Mouse (Mus musculus): ENCODE results near the gene Tnrc18. TPM values are rescaled to one million over a fixed set of nuclear protein-coding genes. Genes with fewer than 3 reads are reported as not detected.
A peak's percentile ranks its signal among the peaks of the same experiment; 100 is the strongest.
"Not testable (repeated sequence)": the region's sequence is repeated elsewhere in the genome, so short reads cannot be mapped to it uniquely, and the experiment has no call there.

Tnrc18 gene
- 100 to 1,000 TPM; 112 to 134 (median 116) TPM for total RNA-seq (2022)

DNA sequence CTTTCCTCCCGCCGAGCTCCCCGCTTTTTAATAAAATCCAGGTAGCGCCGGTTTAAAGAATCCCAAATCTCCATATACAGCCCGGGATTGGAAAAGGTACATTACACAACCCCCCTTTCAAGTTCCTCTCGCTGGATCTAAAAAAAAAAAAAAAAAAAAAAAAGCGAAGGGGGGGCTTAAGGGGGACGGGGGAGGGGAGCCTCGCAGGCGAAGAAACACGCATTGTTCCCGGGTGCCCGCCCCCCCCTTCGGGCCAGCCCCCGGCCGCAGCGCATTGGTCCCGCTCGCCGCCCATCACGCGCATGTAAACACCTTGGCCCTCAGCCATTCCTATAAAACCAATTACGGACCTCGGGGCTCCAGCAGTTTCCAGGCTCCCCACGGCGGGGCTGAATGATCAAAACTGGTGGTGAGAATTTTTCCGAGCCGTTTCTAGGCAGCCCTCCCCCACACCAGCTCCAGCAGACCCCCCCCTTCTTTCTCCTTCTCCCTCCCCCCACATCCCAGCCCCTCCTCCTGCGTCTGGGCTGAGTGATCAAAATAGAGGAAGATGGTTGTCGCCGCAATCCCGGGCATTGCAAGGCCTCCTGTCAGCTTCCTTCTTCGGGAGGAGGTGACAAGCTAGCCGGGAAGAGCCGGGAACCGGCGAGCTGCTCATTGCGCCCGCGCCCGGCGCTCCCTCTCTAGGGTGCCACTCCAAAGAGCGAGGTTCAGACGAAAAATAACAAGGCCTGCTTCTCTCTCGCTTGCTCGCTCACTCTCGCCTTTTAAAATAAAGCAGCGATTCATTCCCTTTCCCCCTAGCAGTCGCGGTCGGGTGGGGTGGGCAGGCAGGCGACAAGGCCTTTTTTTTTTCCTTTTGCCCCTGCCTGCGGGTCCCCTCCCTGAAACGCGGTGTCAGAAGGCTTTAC, at the start of gene Tnrc18:
Gene Tnrc18 (minus strand): TSS at position 139 of the 911 bp plus-strand sequence.
- DNase-seq (ENCODE audit: low spot score in 2 of 2) = peak; percentile 99

DNA sequence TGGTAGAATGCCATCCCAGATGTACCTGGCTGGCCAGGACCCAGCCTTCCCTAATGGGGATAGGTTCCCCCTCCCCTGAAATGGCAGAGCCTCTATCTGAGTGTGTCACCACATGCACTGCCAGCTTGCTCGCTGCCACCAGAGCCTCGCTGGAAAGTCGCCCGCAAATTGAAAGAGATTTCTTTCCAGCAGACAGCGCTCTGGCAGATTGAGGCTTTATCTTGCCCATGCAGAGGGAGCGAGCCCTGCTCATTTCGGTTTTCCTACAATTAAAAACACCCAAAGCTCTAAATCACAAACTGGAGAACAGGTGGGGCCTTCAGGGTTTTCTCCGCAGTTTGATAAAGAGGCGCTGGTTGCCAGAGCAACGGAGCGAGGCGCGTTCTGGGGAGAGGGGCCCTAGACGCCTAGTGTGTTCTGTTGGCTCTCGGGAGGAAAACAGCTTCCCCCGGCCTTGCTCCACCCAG, 40.3 kb upstream of the Tnrc18 start:
- DNase-seq (ENCODE audit: low spot score in 2 of 2) = peak; percentile 30 to 57

DNA sequence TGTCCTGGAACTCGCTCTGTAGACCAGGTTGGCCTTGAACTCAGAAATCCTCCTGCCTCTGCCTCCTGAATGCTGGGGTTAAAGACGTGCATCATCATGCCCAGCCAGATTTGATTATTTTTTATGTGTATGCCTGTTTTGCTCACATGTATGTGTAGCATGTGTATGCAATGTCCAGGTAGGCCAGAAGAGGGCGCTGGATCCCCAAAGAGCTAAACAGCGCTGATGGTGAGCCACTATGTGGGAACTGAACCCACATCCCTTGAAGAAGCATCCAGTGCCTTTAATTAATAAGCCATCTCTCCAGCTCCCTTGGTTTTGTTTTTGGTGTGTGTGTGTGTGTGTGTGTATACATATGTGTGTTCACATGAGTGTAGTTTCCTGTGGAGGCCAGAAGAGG, 38.9 kb upstream of the Tnrc18 start:
- DNase-seq (ENCODE audit: low spot score in 2 of 2) = no peak

- no peak for DNase-seq (ENCODE audit: low spot score in 2 of 2)
Observed at GRCm38 (mm10) chr5:142854877-142855276, 37.4 kb upstream of the Tnrc18 start.

- DNase-seq (ENCODE audit: low spot score in 2 of 2) = no peak
Observed at GRCm38 (mm10) chr5:142853585-142853984, 36.1 kb upstream of the Tnrc18 start.

- DNase-seq (ENCODE audit: low spot score in 2 of 2) = no peak
Observed at GRCm38 (mm10) chr5:142851681-142852049, 34.2 kb upstream of the Tnrc18 start.

DNA sequence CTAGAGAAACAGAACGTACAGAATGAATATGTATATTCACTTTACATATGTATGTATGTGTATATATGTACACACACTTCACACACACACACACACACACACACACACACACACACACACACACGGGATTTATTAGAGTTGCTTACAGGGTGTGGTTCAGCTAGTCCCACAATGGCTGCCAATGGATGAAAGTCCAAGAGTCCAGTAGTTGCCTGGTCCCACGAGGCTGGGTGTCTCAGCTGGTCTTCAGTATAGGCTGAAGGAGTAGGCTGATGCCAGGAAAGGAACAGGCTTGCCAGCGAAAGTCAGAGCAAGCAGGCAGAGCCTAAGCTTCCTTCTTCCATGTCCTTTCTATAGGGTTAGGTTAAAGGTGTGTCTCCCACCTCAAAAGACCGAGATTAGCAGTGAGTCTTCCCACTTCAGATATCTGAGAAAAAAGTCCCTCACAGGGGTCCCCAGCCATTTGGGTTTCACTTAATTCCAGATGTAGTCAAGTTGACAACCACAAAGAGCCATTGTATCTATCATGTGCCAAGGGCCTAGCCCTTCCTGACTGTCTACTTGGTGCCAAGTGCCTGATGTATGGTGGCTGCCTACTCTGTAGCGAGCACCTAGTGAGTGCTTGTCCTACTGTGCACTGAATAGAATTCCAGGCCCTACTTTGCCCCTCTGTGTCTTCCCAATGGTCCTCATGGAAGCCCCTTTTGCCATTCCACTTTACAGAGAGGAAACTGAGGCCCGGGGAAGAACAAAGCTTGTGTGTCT, 33.6 kb upstream of the Tnrc18 start:
- DNase-seq (ENCODE audit: low spot score in 2 of 2) = no peak

GRCm38 (mm10) chr5:142850476-142850875, 33.0 kb upstream of the Tnrc18 start:
- no peak for DNase-seq (ENCODE audit: low spot score in 2 of 2)

DNA sequence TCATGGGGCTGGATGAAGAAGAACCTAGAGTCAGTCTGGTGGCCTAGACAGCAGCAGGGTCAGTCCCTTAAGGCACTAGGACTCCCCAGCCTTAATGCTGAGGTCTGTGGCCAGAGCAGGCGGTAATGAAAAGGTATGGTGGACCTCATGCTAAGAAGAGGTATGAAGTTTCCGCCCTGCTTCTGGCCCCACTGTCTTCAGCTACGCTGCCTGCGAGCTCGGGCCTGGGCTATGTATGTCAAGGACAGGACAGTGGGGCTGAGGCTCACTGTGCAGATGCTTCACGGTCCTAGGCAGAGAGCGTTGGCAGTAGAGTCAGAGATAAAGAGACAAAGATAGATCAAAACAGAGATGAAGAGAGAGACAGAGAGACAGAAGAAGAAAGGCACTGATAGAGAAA, 31.4 kb upstream of the Tnrc18 start:
- no peak for DNase-seq (ENCODE audit: low spot score in 2 of 2)

GRCm38 (mm10) chr5:142848149-142848548, 30.7 kb upstream of the Tnrc18 start:
- no peak for DNase-seq (ENCODE audit: low spot score in 2 of 2)

GRCm38 (mm10) chr5:142844467-142844866, 27.0 kb upstream of the Tnrc18 start:
- no peak for DNase-seq (ENCODE audit: low spot score in 2 of 2)

GRCm38 (mm10) chr5:142842137-142842642, 24.7 kb upstream of the Tnrc18 start:
- peak in 1 of 2 experiments; percentile 17 for DNase-seq (ENCODE audit: low spot score in 2 of 2)

- no peak for DNase-seq (ENCODE audit: low spot score in 2 of 2)
Observed at GRCm38 (mm10) chr5:142841372-142842136, 24.1 kb upstream of the Tnrc18 start.

GRCm38 (mm10) chr5:142837427-142837826, 20.0 kb upstream of the Tnrc18 start:
- not testable (repeated sequence) for DNase-seq (ENCODE audit: low spot score in 2 of 2)

- no peak for DNase-seq (ENCODE audit: low spot score in 2 of 2)
Observed at GRCm38 (mm10) chr5:142836891-142837290, 19.4 kb upstream of the Tnrc18 start.

- DNase-seq (ENCODE audit: low spot score in 2 of 2) = no peak
Observed at GRCm38 (mm10) chr5:142833646-142834438, 16.4 kb upstream of the Tnrc18 start.

- no peak for DNase-seq (ENCODE audit: low spot score in 2 of 2)
Observed at GRCm38 (mm10) chr5:142826131-142826530, 8.7 kb upstream of the Tnrc18 start.

DNA sequence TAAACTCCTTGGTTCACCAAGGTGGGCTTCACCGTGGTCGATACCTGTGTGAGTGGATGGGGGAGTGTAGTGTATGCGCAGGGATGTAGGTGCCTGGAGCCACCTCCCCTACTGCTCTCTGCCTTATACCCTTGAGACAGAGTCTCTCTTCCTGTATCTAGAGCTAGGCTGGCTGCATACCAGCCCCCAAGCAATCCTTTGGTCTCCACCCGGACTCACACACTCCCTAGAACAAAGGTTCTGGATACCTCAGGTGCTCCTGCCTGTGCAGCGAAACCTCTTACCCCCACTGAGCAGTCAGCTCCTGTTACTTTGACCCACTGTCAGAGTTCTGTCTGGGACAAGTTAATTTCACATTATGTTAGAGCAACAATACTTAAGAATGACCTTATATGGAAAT, 8.2 kb upstream of the Tnrc18 start:
- no peak for DNase-seq (ENCODE audit: low spot score in 2 of 2)

- DNase-seq (ENCODE audit: low spot score in 2 of 2) = no peak
Observed at GRCm38 (mm10) chr5:142824091-142824490, 6.6 kb upstream of the Tnrc18 start.

Measured in left cerebral cortex, adult 8-10 months (tissue).